Mouse (Mus musculus) embryonic fibroblast, embryonic 13.5 days (primary cell): ENCODE data around the gene Olfr1467. TPM values are rescaled to one million over a fixed set of nuclear protein-coding genes. Genes with fewer than 3 reads are reported as not detected.

Experiments used
- H3K27ac ChIP-seq: 2 replicates; pipeline ENCODE4 v1.5.1; 2012; ENCODE audit warnings: low read length, control low read depth, inconsistent platforms; ENCODE audit not compliant: insufficient read depth
- H3K4me1 ChIP-seq: 2 replicates; pipeline ENCODE4 v1.6.1; 2011; ENCODE audit warnings: low read length; ENCODE audit not compliant: control insufficient read depth, insufficient read depth
- H3K4me3 ChIP-seq: 2 replicates; pipeline ENCODE4 v1.5.1; 2011; ENCODE audit warnings: mild to moderate bottlenecking, control low read depth, low read length; ENCODE audit not compliant: insufficient read depth
- CTCF ChIP-seq: IDR thresholded peaks from 2 replicates; pipeline ENCODE4 v1.5.1; 2011; ENCODE audit warnings: mild to moderate bottlenecking, control low read depth, low read length, moderate library complexity, borderline replicate concordance; ENCODE audit not compliant: insufficient read depth
- POLR2A ChIP-seq: IDR thresholded peaks from 2 replicates; pipeline ENCODE4 v1.6.1; 2011; ENCODE audit warnings: low read depth, mild to moderate bottlenecking, control low read depth, low read length, moderate library complexity
- polyA plus RNA-seq: library from polyadenylated mRNA; stranded (reverse); fragments of >200 nt; gene quantifications from 2 replicates; pipeline ENCODE4 v1.2.4, GENCODE M21; 2011; ENCODE audit warnings: low read depth; ENCODE audit not compliant: missing spikeins, insufficient read length

Gene Olfr1467
- polyA plus RNA-seq, result not detected in 2 replicates

GRCm38 (mm10) chr19:13361936-13362335 lies at the start of gene Olfr1467:
TSS of gene Olfr1467 (plus strand) at chr19:13362236.
- Histone ChIP-seq H3K4me1 (no peaks in the 10 kb centered on the region), H3K27ac (no peak within 1 kb of the TSS), H3K4me3 (no peak within 1 kb of the TSS)
- no peak for TF ChIP-seq CTCF
- TF ChIP-seq POLR2A, result no peak

DNA sequence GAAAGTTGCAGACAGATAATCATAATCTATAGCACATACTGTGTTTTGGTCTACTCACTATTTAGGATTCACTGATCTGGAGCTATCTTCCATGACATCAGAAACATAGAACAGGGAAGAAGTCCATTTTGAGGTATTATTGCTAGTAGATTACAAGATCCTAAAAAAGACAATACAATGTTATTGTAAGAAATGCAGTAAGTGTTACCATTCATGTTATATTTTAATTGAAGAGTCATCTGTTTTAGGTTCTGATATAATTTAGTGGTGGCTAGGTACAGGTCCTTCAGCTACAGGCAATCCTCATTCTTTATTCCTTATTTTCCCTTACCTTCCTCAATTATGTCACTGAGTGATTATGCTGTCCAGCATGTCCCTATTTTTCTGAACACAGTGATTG lies 46.6 kb upstream of the Olfr1467 start, which contains the start of gene Olfr1465:
TSS of gene Olfr1465 (minus strand) at position 101 of the 400 bp plus-strand sequence.
- Histone ChIP-seq H3K27ac (no peak within 1 kb of the TSS), H3K4me1 (no peaks in the 10 kb centered on the region), H3K4me3 (no peak within 1 kb of the TSS)
- TF ChIP-seq CTCF (no peak), POLR2A (no peak)

DNA sequence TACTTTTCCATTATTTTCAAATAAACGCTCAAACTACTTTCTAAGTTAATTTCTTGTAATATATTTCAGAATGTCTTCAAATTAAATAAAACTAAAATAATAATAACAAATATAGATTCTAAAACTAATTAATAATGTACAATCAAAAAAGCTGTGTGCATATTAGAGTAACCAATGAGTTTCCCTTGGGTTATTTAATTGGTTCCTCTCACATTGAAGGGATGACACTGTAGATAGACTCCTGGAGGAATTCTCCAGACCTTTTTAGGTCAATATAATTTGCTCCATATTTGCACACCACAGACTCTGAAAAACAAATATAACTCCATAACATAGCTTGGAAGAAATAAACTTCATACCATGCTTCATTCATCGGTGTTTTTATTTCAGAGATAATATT lies 23.5 kb upstream of the Olfr1467 start, which contains the start of gene Olfr1466:
TSS of gene Olfr1466 (plus strand) at position 301 of the 400 bp plus-strand sequence.
- H3K4me1 ChIP-seq, result no peaks in the 10 kb centered on the region
- no peak within 1 kb of the TSS for H3K4me3 ChIP-seq
- no peak within 1 kb of the TSS for H3K27ac ChIP-seq
- TF ChIP-seq CTCF (no peak), POLR2A (no peak)

GRCm38 (mm10) chr19:13407549-13407948 lies 45.5 kb downstream of the Olfr1467 start, which contains the start of gene Olfr1469:
TSS of gene Olfr1469 (plus strand) at chr19:13407849.
- Histone ChIP-seq H3K4me3 (no peak within 1 kb of the TSS), H3K27ac (no peak within 1 kb of the TSS), H3K4me1 (no peaks in the 10 kb centered on the region)
- no peak for TF ChIP-seq CTCF
- no peak for TF ChIP-seq POLR2A

Other genes with a start within 250 kb of the Olfr1467 start
- 0.07 TPM in 1 of 2 replicates, not detected in the other for gene Olfr1459, start 212.7 kb upstream of the Olfr1467 start, polyA plus RNA-seq
- gene Olfr1461, start 199.2 kb upstream of the Olfr1467 start, polyA plus RNA-seq, result not detected in 2 replicates
- not detected in 2 replicates for gene Olfr1462, start 176.5 kb upstream of the Olfr1467 start, polyA plus RNA-seq
- gene Olfr1463, start 130.9 kb upstream of the Olfr1467 start, polyA plus RNA-seq, result not detected in 2 replicates
- not detected in 2 replicates for gene Olfr1465, start 46.7 kb upstream of the Olfr1467 start, polyA plus RNA-seq
- not detected in 2 replicates for gene Olfr1466, start 23.4 kb upstream of the Olfr1467 start, polyA plus RNA-seq
- gene Olfr1469, start 45.6 kb downstream of the Olfr1467 start, polyA plus RNA-seq, result not detected in 2 replicates
- gene Olfr1471, start 81.2 kb downstream of the Olfr1467 start, polyA plus RNA-seq, result not detected in 2 replicates
- not detected in 2 replicates for gene Olfr1472, start 93.8 kb downstream of the Olfr1467 start, polyA plus RNA-seq
- gene Olfr1474, start 107.3 kb downstream of the Olfr1467 start, polyA plus RNA-seq, result not detected in 2 replicates
- gene Olfr1475, start 118.0 kb downstream of the Olfr1467 start, polyA plus RNA-seq, result not detected in 2 replicates
- gene Olfr1477, start 138.3 kb downstream of the Olfr1467 start, polyA plus RNA-seq, result not detected in 2 replicates
- gene Olfr1480, start 165.7 kb downstream of the Olfr1467 start, polyA plus RNA-seq, result not detected in 2 replicates
- not detected in 2 replicates for gene Olfr1484, start 221.3 kb downstream of the Olfr1467 start, polyA plus RNA-seq